Mouse (Mus musculus) hindbrain, embryonic 15.5 days (tissue): ENCODE data around the gene Rec114. TPM values are rescaled to one million over a fixed set of nuclear protein-coding genes. Genes with fewer than 3 reads are reported as not detected.

ENCODE experiments used
- ATAC-seq: fragments of 200-750 bp; cut with Nextera tagmentation; 2 replicates; pipeline ENCODE4 v1.8.0; 2017; ENCODE audit warnings: low read depth, moderate number of reproducible peaks, moderate TSS enrichment; ENCODE audit not compliant: low FRiP score
- H3K27ac ChIP-seq: fragments of 300-500 bp; sonication (generic); replicated peaks from 2 replicates; pipeline ENCODE4 v1.5.1; 2015; ENCODE audit warnings: mild to moderate bottlenecking, inconsistent platforms
- H3K27me3 ChIP-seq: fragments of 300-500 bp; sonication (generic); 2 replicates; pipeline ENCODE4 v1.6.1; 2015; ENCODE audit warnings: control low read depth, inconsistent platforms
- H3K36me3 ChIP-seq: fragments of 300-500 bp; sonication (generic); 2 replicates; pipeline ENCODE4 v1.6.1; 2015; ENCODE audit warnings: control low read depth, inconsistent platforms
- H3K4me1 ChIP-seq: fragments of 300-500 bp; sonication (generic); replicated peaks from 2 replicates; pipeline ENCODE4 v1.6.1; 2015; ENCODE audit warnings: control low read depth, inconsistent platforms
- H3K4me2 ChIP-seq: fragments of 300-500 bp; sonication (generic); 2 replicates; pipeline ENCODE4 v1.6.1; 2015; ENCODE audit warnings: moderate library complexity, mild to moderate bottlenecking, inconsistent platforms
- H3K4me3 ChIP-seq: fragments of 300-500 bp; sonication (generic); 2 replicates; pipeline ENCODE4 v1.5.1; 2015; ENCODE audit warnings: mild to moderate bottlenecking, inconsistent platforms
- H3K9ac ChIP-seq: fragments of 300-500 bp; sonication (generic); 2 replicates; pipeline ENCODE4 v1.6.1; 2015; ENCODE audit warnings: inconsistent platforms
- H3K9me3 ChIP-seq: fragments of 300-500 bp; sonication (generic); 2 replicates; pipeline ENCODE4 v1.6.1; 2016; ENCODE audit warnings: control low read depth, inconsistent platforms
- WGBS: fragments of 180-500 bp; shearing (Covaris S2); methylation state at CpG from one replicate; pipeline ENCODE4 v1.1.7; 2015; 5-methylcytosine and 5-hydroxymethylcytosine counted together
- polyA plus RNA-seq: library from polyadenylated mRNA; unstranded; fragments of >200 nt; fragmentation: Nextera tagmentation; extraction: Ambion mirVana; gene quantifications from 2 replicates; pipeline ENCODE4 v1.2.1, GENCODE M21; 2015

The Rec114 gene
- polyA plus RNA-seq, 1 experiment from 2014 or later, result 0.80 TPM

- peaks cover 11% of the 10 kb centered on the region for H3K4me1 ChIP-seq
- WGBS, result 65% methylated on average over 4 of the region's 4 CpGs
Observed at GRCm38 (mm10) chr9:58748142-58748541, 4.4 kb upstream of the Rec114 start.

GRCm38 (mm10) chr9:58747328-58747755, 3.6 kb upstream of the Rec114 start:
- ATAC-seq, result no peak
- 19% methylated on average over 6 of the region's 6 CpGs for WGBS
- Histone ChIP-seq H3K27me3 (no peaks in the 10 kb centered on the region), H3K4me2 (0 out of 2 replicates have a peak overlapping the region, but pooled peaks have one; percentile 1), H3K9me3 (no peaks in the 10 kb centered on the region), H3K36me3 (no peaks in the 10 kb centered on the region), H3K4me3 (no peak overlapping the region), H3K4me1 (peaks cover 11% of the 10 kb centered on the region), H3K27ac (no peak overlapping the region), H3K9ac (no peak overlapping the region)

More at GRCm38 (mm10) chr9:58748142-58748541, 4.4 kb upstream of the Rec114 start:
- no peaks in the 10 kb centered on the region for H3K36me3 ChIP-seq
- H3K9me3 ChIP-seq, result no peaks in the 10 kb centered on the region
- H3K4me2 ChIP-seq, result no peak overlapping the region
- no peak overlapping the region for H3K27ac ChIP-seq
- no peaks in the 10 kb centered on the region for H3K27me3 ChIP-seq
- H3K4me3 ChIP-seq, result no peak overlapping the region
- no peak for ATAC-seq
- H3K9ac ChIP-seq, result no peak overlapping the region

GRCm38 (mm10) chr9:58742692-58743091, 1.1 kb downstream of the Rec114 start:
- H3K36me3 ChIP-seq, result no peaks in the 10 kb centered on the region
- H3K4me1 ChIP-seq, result peaks cover 7% of the 10 kb centered on the region
- no peaks in the 10 kb centered on the region for H3K27me3 ChIP-seq
- H3K4me2 ChIP-seq, result no peak overlapping the region
- H3K9me3 ChIP-seq, result no peaks in the 10 kb centered on the region
- ATAC-seq, result no peak
- 95% methylated on average over 2 of the region's 2 CpGs for WGBS
- H3K27ac ChIP-seq, result no peak overlapping the region
- H3K4me3 ChIP-seq, result no peak overlapping the region
- H3K9ac ChIP-seq, result no peak overlapping the region

- H3K9ac ChIP-seq, result no peak overlapping the region
- H3K4me1 ChIP-seq, result no peaks in the 10 kb centered on the region
- no peaks in the 10 kb centered on the region for H3K36me3 ChIP-seq
- H3K9me3 ChIP-seq, result no peaks in the 10 kb centered on the region
- ATAC-seq, result no peak
- 80% methylated on average over 20 of the region's 20 CpGs for WGBS
- no peak overlapping the region for H3K4me3 ChIP-seq
- no peak overlapping the region for H3K4me2 ChIP-seq
- H3K27me3 ChIP-seq, result no peaks in the 10 kb centered on the region
- H3K27ac ChIP-seq, result no peak overlapping the region
Observed at GRCm38 (mm10) chr9:58741369-58741768, 2.4 kb downstream of the Rec114 start.

- Histone ChIP-seq H3K27me3 (no peaks in the 10 kb centered on the region), H3K4me2 (no peak overlapping the region), H3K9me3 (no peaks in the 10 kb centered on the region), H3K36me3 (no peaks in the 10 kb centered on the region), H3K4me1 (no peaks in the 10 kb centered on the region), H3K9ac (no peak overlapping the region), H3K4me3 (no peak overlapping the region), H3K27ac (no peak overlapping the region)
- WGBS, result 74% methylated on average over 9 of the region's 9 CpGs
- ATAC-seq, result no peak
Observed at GRCm38 (mm10) chr9:58739791-58740190, 4.0 kb downstream of the Rec114 start.

- ATAC-seq, result no peak
- Histone ChIP-seq H3K36me3 (no peaks in the 10 kb centered on the region), H3K9me3 (no peaks in the 10 kb centered on the region), H3K9ac (no peak overlapping the region), H3K4me3 (no peak overlapping the region), H3K27me3 (no peaks in the 10 kb centered on the region), H3K27ac (no peak overlapping the region), H3K4me1 (no peaks in the 10 kb centered on the region), H3K4me2 (no peak overlapping the region)
- WGBS, result 78% methylated on average over 11 of the region's 11 CpGs
Observed at GRCm38 (mm10) chr9:58723165-58723564, 20.6 kb downstream of the Rec114 start.

- no peaks in the 10 kb centered on the region for H3K27me3 ChIP-seq
- no peaks in the 10 kb centered on the region for H3K36me3 ChIP-seq
- no peak for ATAC-seq
- no peak overlapping the region for H3K27ac ChIP-seq
- H3K4me2 ChIP-seq, result no peak overlapping the region
- no peak overlapping the region for H3K9ac ChIP-seq
- H3K9me3 ChIP-seq, result no peaks in the 10 kb centered on the region
- H3K4me3 ChIP-seq, result no peak overlapping the region
- H3K4me1 ChIP-seq, result no peaks in the 10 kb centered on the region
- 86% methylated on average over 5 of the region's 5 CpGs for WGBS
Observed at GRCm38 (mm10) chr9:58722151-58722550, 21.6 kb downstream of the Rec114 start.

- no peak overlapping the region for H3K9ac ChIP-seq
- ATAC-seq, result no peak
- H3K4me3 ChIP-seq, result no peak overlapping the region
- H3K4me2 ChIP-seq, result no peak overlapping the region
- no peak overlapping the region for H3K27ac ChIP-seq
- no peaks in the 10 kb centered on the region for H3K4me1 ChIP-seq
- H3K9me3 ChIP-seq, result no peaks in the 10 kb centered on the region
- WGBS, result 83% methylated on average over 7 of the region's 7 CpGs
- H3K27me3 ChIP-seq, result no peaks in the 10 kb centered on the region
- H3K36me3 ChIP-seq, result no peaks in the 10 kb centered on the region
Observed at GRCm38 (mm10) chr9:58721021-58721420, 22.7 kb downstream of the Rec114 start.

- H3K4me3 ChIP-seq, result no peak overlapping the region
- 79% methylated on average over 4 of the region's 4 CpGs for WGBS
- H3K27me3 ChIP-seq, result no peaks in the 10 kb centered on the region
Observed at GRCm38 (mm10) chr9:58720167-58720566, 23.6 kb downstream of the Rec114 start.

GRCm38 (mm10) chr9:58719471-58719870, 24.3 kb downstream of the Rec114 start:
- no peaks in the 10 kb centered on the region for H3K9me3 ChIP-seq
- no peak overlapping the region for H3K9ac ChIP-seq
- no peaks in the 10 kb centered on the region for H3K4me1 ChIP-seq
- H3K4me3 ChIP-seq, result no peak overlapping the region
- no peaks in the 10 kb centered on the region for H3K27me3 ChIP-seq
- H3K27ac ChIP-seq, result no peak overlapping the region
- no peaks in the 10 kb centered on the region for H3K36me3 ChIP-seq
- no peak for ATAC-seq
- 65% methylated on average over 5 of the region's 5 CpGs for WGBS
- H3K4me2 ChIP-seq, result no peak overlapping the region

More at GRCm38 (mm10) chr9:58720167-58720566, 23.6 kb downstream of the Rec114 start:
- Histone ChIP-seq H3K9ac (no peak overlapping the region), H3K4me2 (no peak overlapping the region), H3K9me3 (no peaks in the 10 kb centered on the region), H3K36me3 (no peaks in the 10 kb centered on the region), H3K4me1 (no peaks in the 10 kb centered on the region), H3K27ac (no peak overlapping the region)
- ATAC-seq, result no peak

- Histone ChIP-seq H3K27ac (no peak overlapping the region), H3K27me3 (no peaks in the 10 kb centered on the region), H3K9ac (no peak overlapping the region), H3K4me2 (no peak overlapping the region), H3K9me3 (no peaks in the 10 kb centered on the region), H3K36me3 (no peaks in the 10 kb centered on the region), H3K4me3 (no peak overlapping the region), H3K4me1 (no peaks in the 10 kb centered on the region)
- ATAC-seq, result no peak
- WGBS, result 86% methylated on average over 3 of the region's 3 CpGs
Observed at GRCm38 (mm10) chr9:58718964-58719363, 24.8 kb downstream of the Rec114 start.

GRCm38 (mm10) chr9:58716886-58717285, 26.9 kb downstream of the Rec114 start:
- Histone ChIP-seq H3K27me3 (no peaks in the 10 kb centered on the region), H3K4me1 (no peaks in the 10 kb centered on the region), H3K27ac (no peak overlapping the region), H3K4me2 (no peak overlapping the region), H3K36me3 (no peaks in the 10 kb centered on the region), H3K4me3 (no peak overlapping the region), H3K9ac (no peak overlapping the region), H3K9me3 (no peaks in the 10 kb centered on the region)
- 58% methylated on average over 2 of the region's 2 CpGs for WGBS
- ATAC-seq, result no peak

GRCm38 (mm10) chr9:58710642-58711041, 33.1 kb downstream of the Rec114 start:
- no peak overlapping the region for H3K9ac ChIP-seq
- H3K4me2 ChIP-seq, result no peak overlapping the region
- ATAC-seq, result no peak
- no peak overlapping the region for H3K27ac ChIP-seq
- WGBS, result 71% methylated on average over 7 of the region's 7 CpGs
- H3K9me3 ChIP-seq, result no peaks in the 10 kb centered on the region
- no peaks in the 10 kb centered on the region for H3K27me3 ChIP-seq
- no peak overlapping the region for H3K4me3 ChIP-seq
- H3K4me1 ChIP-seq, result no peaks in the 10 kb centered on the region
- no peaks in the 10 kb centered on the region for H3K36me3 ChIP-seq
